Mouse (Mus musculus) embryonic stem cell, embryonic (primary cell): Measurements from ENCODE around the gene Pdzk1ip1.

Experiments used
- CTCF ChIA-PET, 4 experiments: fragments of 300-600 bp in 2 of 4; fragments of 350-600 bp in 2 of 4; sonication (Branson Sonifier 250); formaldehyde crosslinking; loops; one replicate each; lab custom pipeline; 2022; ENCODE audit warnings: inconsistent platforms in 2 of 4; lab: Charles Lee
- POLR2A ChIA-PET, 4 experiments: fragments of 300-600 bp in 2 of 4; fragments of 350-600 bp in 2 of 4; sonication (Branson Sonifier 250); formaldehyde crosslinking; loops; one replicate each; lab custom pipeline; 2022; ENCODE audit warnings: antibody characterized with exemption in 4 of 4, inconsistent platforms in 1 of 4; lab: Charles Lee

Pdzk1ip1 gene

DNA sequence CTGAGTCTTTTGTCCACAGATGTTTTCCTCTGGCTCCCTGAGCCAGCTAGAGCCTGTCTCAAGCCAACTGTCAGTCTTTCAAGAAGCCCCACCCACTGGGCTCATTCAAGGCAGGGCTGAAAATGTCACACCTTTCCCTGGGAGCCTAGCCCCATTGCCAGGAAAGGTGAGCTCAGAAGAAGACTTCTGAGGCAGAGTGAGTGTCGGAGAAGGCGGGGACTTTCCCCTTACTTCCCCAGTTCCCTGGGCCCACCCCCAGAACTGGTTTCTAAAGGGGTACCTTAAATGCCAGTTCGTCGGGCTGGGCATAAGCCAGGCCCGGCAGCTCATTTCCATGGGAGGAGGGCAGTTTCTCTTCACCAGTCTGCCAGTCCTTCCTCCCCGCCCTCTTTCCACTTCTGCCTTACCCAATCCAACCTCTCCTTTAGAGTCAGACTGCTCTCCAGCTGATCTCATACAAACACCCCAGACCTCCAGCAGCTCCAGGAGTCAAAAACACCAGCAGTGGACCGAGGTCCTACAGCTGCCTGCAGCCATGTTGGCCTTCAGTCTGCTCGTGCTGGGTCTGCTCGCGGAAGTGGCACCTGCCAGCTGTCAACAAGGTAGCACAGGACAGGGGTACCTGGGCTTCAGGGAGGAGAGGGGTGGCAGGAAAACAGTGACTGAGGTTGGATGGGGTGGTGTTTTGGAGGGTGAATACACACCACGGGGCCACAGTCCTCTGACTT, at the start of gene Pdzk1ip1:
Gene Pdzk1ip1 (plus strand): TSS at position 98 of the 728 bp plus-strand sequence.
- CTCF ChIA-PET = interaction anchor here (0.7 to 1.2 kb wide), 8 partner anchors 8 to 702 kb away, joined by 3 to 7 read pairs (median 4); no protein-coding TSS in a partner anchor
- POLR2A ChIA-PET = interaction anchor here in 3 of 4 experiments (0.6 to 1.0 kb wide), 4 partner anchors 8 to 726 kb away, joined by 3 to 5 read pairs (median 3); partner anchors contain the start of gene Stil (in 1 of the 3)

DNA sequence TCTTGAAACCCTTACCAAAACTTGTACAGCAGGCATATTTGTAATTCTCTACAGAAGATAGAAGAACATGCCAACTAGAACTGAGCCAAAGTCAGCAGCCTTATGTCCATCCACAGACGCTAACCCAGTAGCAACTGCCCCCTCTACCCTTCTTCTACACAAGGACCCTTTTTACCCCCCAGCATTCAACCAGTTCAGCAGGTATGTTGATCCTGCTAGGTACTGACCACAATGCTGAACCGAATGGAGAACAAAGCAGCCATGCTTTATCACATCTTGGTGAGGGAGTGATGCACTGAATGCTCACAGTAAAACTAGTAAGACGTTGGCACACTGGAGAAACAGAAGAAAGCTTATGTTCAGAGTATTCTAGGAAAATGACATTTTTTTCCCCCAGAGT, 42.9 kb upstream of the Pdzk1ip1 start:
- POLR2A ChIA-PET = interaction anchor here in 2 of 4 experiments (0.6 to 1.9 kb wide), 2 partner anchors 9 to 34 kb away, joined by 3 to 4 read pairs; no protein-coding TSS in a partner anchor
- CTCF ChIA-PET = no interaction called here

DNA sequence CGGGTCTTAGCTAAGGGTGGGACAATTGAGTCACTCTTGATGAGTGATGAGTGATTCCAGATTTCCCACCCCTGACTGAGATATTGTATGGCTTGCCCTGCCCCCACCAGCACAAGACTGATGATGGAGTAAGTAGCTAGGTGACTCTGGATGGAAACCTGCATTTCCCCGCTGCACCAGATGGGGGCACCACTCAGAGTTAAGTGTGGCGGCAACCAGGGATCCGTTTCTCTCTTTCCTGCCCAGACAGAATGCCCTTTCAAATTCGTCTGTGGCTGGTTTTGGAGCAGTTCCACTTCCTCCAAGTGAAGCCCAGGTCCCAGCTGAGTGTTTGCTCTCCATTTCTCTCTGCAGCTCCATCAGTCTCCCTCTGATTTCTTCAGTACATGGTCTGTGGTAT, 40.8 kb upstream of the Pdzk1ip1 start:
- ChIA-PET POLR2A (interaction anchor here in 3 of 4 experiments (0.5 to 1.7 kb wide), 13 partner anchors 9 to 61 kb away, joined by 3 to 10 read pairs (median 4); partner anchors contain the start of genes Stil (in 2 of the 3) and Cmpk1 (in 1 of the 3)), CTCF (interaction anchor here (0.5 to 1.7 kb wide), 21 partner anchors 10 to 699 kb away, joined by 3 to 13 read pairs (median 4); no protein-coding TSS in a partner anchor)

DNA sequence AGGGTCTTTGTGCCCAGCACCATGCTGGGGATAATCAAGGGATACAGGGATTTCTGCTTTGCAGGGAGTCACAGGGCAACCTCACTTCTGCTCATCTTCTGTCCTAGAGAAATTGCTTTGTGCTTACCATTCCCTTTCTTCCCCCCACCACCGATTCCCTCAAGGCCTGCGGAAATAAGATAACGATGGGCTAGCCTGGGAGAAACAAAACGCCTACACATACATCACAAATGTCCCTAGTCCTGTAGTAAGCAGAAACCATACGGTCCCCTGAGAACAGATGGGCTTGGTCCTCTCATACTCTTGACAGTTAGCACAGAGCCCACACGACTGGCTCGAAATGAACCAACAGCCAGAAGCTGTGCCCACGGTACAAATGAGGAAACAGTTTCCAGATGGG, 40.3 kb upstream of the Pdzk1ip1 start:
- ChIA-PET CTCF (interaction anchor here (0.6 to 1.7 kb wide), 19 partner anchors 10 to 662 kb away, joined by 3 to 13 read pairs (median 4); no protein-coding TSS in a partner anchor), POLR2A (interaction anchor here in 3 of 4 experiments (0.5 to 1.7 kb wide), 12 partner anchors 9 to 61 kb away, joined by 3 to 10 read pairs (median 4); partner anchors contain the start of genes Stil (in 2 of the 3) and Cmpk1 (in 1 of the 3))

- POLR2A ChIA-PET = interaction anchor here in 1 of 4 experiments (0.6 to 0.7 kb wide), 2 partner anchors 787 to 1003 kb away, joined by 4 to 8 read pairs; no protein-coding TSS in a partner anchor
- CTCF ChIA-PET = no interaction called here
Observed at GRCm38 (mm10) chr4:115051245-115051644, 37.3 kb upstream of the Pdzk1ip1 start.

DNA sequence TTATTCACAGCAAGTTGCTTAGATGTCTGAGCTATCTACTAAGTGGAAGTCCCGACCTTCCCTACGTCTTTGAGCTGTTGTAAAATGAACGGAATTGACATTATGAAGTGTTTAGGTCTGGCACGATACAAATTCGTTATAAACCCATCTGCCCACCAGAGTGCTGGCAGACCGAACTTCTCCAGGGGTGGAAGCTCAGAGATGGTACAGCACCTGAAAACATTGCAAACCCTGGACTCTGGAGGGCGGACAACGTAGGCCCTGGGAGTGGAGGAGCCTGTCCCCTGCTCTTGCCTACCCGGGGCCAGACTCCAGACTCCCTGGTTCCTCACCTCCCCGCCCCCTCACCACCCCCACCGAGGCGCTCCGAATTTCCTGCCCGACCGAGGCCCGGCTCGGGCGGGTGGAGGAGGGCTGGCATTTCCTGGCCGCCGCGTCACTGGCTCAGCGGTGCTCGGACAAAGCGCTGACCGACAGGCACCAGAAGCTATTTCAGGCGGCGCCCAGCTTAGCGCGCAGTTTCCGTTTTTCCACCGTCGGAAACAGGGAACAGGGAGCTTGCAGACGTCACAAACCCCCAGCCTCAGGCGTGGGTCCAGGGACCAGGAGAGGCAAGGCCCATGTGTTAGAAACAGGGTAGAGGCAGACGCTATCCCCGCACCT, 36.0 kb upstream of the Pdzk1ip1 start:
- CTCF ChIA-PET = interaction anchor here in 3 of 4 experiments (0.7 to 1.3 kb wide), 4 partner anchors 28 to 144 kb away, joined by 3 to 4 read pairs (median 3); partner anchors contain the start of gene Foxd2 (in 2 of the 3)
- POLR2A ChIA-PET = interaction anchor here in 2 of 4 experiments (0.7 to 1.4 kb wide), 3 partner anchors 11 to 53 kb away, joined by 3 to 5 read pairs (median 5); partner anchors contain the start of gene Stil (in 1 of the 2)

DNA sequence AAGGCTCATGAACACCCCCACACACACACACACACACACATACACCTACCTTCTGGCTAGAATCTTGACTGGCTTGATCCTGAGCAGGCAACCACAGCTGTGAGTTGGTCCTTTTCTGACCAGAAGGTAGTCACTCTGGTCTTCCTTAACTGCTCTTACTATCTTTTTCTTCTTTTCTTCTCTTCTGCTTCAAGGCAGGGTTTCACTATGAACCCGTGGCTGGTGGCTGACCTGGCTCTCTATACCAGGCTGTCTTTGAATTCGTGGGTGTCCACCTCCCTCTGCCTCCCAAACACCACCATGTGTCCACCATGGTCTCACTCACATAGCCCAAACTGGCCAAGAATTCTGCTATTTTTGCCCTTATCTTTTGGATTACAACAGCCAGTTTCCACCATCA, 33.5 kb upstream of the Pdzk1ip1 start:
- ChIA-PET POLR2A (interaction anchor here in 1 of 4 experiments (0.9 kb wide), 1 partner anchor 683 kb away, joined by 4 read pairs; no protein-coding TSS in a partner anchor), CTCF (interaction anchor here in 1 of 4 experiments (0.6 kb wide), 1 partner anchor 30 kb away, joined by 3 read pairs; no protein-coding TSS in a partner anchor)

DNA sequence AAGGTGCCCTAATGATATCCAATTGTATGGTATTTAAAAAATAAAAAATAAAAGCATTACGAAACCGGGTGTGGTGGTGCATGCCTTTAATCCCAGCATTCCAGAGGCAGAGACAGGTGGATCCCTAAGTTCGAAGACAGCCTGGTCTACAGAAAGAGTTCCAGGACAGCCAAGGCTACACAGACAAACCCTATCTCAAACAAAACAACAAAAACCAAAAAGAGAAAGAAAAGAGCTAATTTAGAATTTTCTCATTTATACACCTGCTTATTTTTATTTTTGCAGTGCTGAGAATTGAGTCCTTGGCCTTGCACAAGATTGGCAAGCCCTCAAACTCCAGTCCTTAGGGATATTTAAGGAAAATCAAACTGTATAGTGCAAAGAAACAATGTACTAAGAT, 32.8 kb upstream of the Pdzk1ip1 start:
- POLR2A ChIA-PET = no interaction called here

GRCm38 (mm10) chr4:115056371-115056920, 32.1 kb upstream of the Pdzk1ip1 start, which contains the start of gene Tal1:
Gene Tal1, plus strand, starts transcription at chr4:115056426.
- POLR2A ChIA-PET = no interaction called here

More for the DNA sequence above, 32.8 kb upstream of the Pdzk1ip1 start:
- CTCF ChIA-PET = no interaction called here

DNA sequence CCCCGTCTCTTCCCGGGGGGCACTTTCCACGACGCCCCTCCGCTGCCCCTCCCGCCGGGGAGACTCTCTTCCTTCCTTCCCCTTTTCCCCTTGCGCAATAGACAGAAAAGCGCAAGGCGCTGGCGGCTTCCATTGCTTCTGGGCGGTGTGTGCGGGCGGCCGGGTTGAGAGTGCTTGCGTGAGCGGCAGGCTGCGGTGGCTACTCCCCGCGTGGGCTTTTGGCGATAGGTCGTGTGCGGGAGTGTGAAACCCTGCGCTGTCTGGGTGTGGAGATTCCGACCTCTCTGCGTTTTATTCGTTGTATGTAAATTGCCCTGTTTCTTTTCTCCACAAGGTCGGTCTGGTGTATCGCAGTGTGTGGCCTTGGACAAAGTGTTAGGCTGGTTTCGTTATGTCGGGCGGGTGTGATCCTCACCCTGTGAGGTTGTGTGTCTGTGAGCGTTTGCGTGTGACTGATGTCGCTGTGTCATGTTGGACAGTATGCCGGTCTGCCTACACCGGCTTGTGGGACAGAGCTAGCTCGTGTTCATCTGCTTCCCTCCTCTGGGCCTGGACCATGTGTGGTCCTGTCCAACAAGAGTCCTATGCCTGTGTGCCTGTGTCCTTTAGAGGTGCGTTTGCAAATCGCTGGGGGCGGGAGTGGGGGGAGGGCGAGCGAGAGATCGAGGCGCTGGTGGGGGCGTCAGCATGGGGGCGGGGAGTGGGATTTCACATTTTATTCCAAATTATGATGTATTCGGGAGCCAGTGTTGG, 31.4 kb upstream of the Pdzk1ip1 start:
- CTCF ChIA-PET = interaction anchor here in 3 of 4 experiments (0.6 to 2.4 kb wide), 4 partner anchors 9 to 883 kb away, joined by 3 to 13 read pairs (median 5); partner anchors contain the start of gene Dmbx1 (in 1 of the 3)
- POLR2A ChIA-PET = interaction anchor here in 2 of 4 experiments (1.1 to 1.7 kb wide), 2 partner anchors 8 to 10 kb away, joined by 3 to 4 read pairs; no protein-coding TSS in a partner anchor

More at GRCm38 (mm10) chr4:115056371-115056920, 32.1 kb upstream of the Pdzk1ip1 start, which contains the start of gene Tal1:
- CTCF ChIA-PET = no interaction called here

GRCm38 (mm10) chr4:115057674-115058316, 30.7 kb upstream of the Pdzk1ip1 start:
- ChIA-PET POLR2A (interaction anchor here in 3 of 4 experiments (0.6 to 1.7 kb wide), 5 partner anchors 9 to 58 kb away, joined by 3 to 4 read pairs (median 3); partner anchors contain the start of gene Stil (in 1 of the 3)), CTCF (interaction anchor here in 3 of 4 experiments (0.5 to 2.4 kb wide), 5 partner anchors 10 to 923 kb away, joined by 3 to 6 read pairs (median 3); no protein-coding TSS in a partner anchor)

GRCm38 (mm10) chr4:115058317-115058761, 30.2 kb upstream of the Pdzk1ip1 start:
- ChIA-PET POLR2A (interaction anchor here in 3 of 4 experiments (0.6 to 2.2 kb wide), 6 partner anchors 10 to 59 kb away, joined by 3 to 5 read pairs (median 3); partner anchors contain the start of gene Stil (in 1 of the 3)), CTCF (interaction anchor here in 2 of 4 experiments (0.6 to 2.4 kb wide), 2 partner anchors 11 to 13 kb away, joined by 3 to 6 read pairs; no protein-coding TSS in a partner anchor)

DNA sequence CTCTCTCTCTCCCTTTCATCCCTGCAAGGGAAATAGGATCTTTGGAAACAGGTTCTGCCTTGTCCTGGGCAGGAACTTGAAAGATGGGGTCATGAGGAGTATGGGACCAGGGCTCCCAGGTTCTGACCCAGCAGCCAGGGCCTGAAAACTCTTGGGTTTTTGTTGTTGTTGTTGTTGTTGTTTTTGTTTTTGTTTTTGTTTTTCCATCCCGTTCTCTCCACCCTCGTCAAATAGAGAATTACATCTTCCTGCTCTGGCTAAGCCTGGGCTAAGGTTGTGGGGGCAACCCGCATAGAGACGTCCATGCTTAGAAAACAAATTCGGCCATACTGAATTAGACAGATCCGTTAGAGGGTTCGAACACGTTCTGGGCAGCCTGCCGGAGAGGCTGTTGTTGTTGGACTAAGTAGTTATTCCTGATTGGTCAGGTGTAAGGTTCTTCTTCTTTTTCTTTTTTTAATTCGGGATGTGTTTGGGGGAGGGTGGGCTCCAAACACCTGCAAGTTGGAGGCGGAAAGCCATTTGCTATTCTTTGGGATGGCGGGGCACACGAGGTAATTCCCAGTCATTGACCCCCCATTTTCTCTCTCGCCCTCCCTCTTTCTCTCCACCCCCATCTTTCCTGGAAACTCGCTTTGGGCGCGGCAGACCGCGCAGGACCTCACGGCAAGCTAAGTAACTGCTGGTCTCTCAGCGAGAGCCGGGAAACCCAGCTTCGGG, 29.5 kb upstream of the Pdzk1ip1 start:
- POLR2A ChIA-PET = interaction anchor here in 2 of 4 experiments (1.2 to 2.2 kb wide), 4 partner anchors 11 to 35 kb away, joined by 3 to 5 read pairs (median 4); no protein-coding TSS in a partner anchor
- CTCF ChIA-PET = interaction anchor here in 2 of 4 experiments (0.8 to 2.4 kb wide), 2 partner anchors 11 kb away, joined by 3 to 6 read pairs; no protein-coding TSS in a partner anchor

- ChIA-PET POLR2A (interaction anchor here in 2 of 4 experiments (0.8 to 2.2 kb wide), 6 partner anchors 12 to 60 kb away, joined by 3 to 6 read pairs (median 4); partner anchors contain the start of gene Stil (in 1 of the 2)), CTCF (interaction anchor here in 3 of 4 experiments (0.6 to 1.0 kb wide), 4 partner anchors 12 to 151 kb away, joined by 3 to 4 read pairs (median 3); partner anchors contain the start of gene Foxd2 (in 1 of the 3))
Observed at GRCm38 (mm10) chr4:115059871-115060270, 28.6 kb upstream of the Pdzk1ip1 start.

GRCm38 (mm10) chr4:115060753-115061152, 27.8 kb upstream of the Pdzk1ip1 start:
- ChIA-PET POLR2A (interaction anchor here in 2 of 4 experiments (0.8 to 1.8 kb wide), 4 partner anchors 13 to 61 kb away, joined by 3 to 6 read pairs (median 4); partner anchors contain the start of gene Stil (in 1 of the 2)), CTCF (interaction anchor here in 3 of 4 experiments (0.5 to 1.0 kb wide), 5 partner anchors 13 to 152 kb away, joined by 3 to 8 read pairs (median 3); partner anchors contain the start of gene Foxd2 (in 1 of the 3))
